Mouse (Mus musculus) CH12.LX (cell line): ENCODE data around the gene Atp2b2. TPM values are rescaled to one million over a fixed set of nuclear protein-coding genes. Genes with fewer than 3 reads are reported as not detected.

ENCODE experiments used
- DNase-seq: peaks from one replicate; pipeline ENCODE4 v3.0.0-alpha.2; 2013; ENCODE audit errors: extremely low read depth
- H3K27ac ChIP-seq: 2 replicates; pipeline ENCODE4 v1.5.1; 2012; ENCODE audit warnings: low read depth, mild to moderate bottlenecking, control low read depth, moderate library complexity; ENCODE audit not compliant: insufficient read depth
- H3K27me3 ChIP-seq: replicated peaks from 2 replicates; pipeline ENCODE3; 2012; ENCODE audit warnings: inconsistent platforms
- H3K36me3 ChIP-seq, 2 experiments: replicated peaks in 1 of 2; 2 replicates each; pipeline versions ENCODE3 to v1.6.1; 2012; ENCODE audit warnings: inconsistent platforms in 1 of 2, low read length in 1 of 2, mild to moderate bottlenecking in 1 of 2, mixed read lengths in 1 of 2, moderate library complexity in 1 of 2; ENCODE audit not compliant: control insufficient read depth in 1 of 2, insufficient read depth in 1 of 2
- H3K4me1 ChIP-seq, 2 experiments: 2 replicates each; pipeline ENCODE4 v1.6.1; 2012; ENCODE audit warnings: inconsistent platforms in 1 of 2, moderate library complexity in 1 of 2; ENCODE audit not compliant: insufficient read depth in 2 of 2, control insufficient read depth in 1 of 2
- H3K4me2 ChIP-seq: 2 replicates; pipeline ENCODE4 v1.6.1; 2012; ENCODE audit warnings: low read depth, mild to moderate bottlenecking, control low read depth; ENCODE audit not compliant: poor library complexity, insufficient read depth, severe bottlenecking
- H3K4me3 ChIP-seq, 3 experiments: fragments of 150-350 bp in 1 of 3; sonication (generic) in 1 of 3; replicated peaks in 1 of 3; 2 replicates each; pipeline versions ENCODE3 to v1.5.1; 2011 to 2012; ENCODE audit warnings: low read depth in 2 of 3, low read length in 2 of 3, mild to moderate bottlenecking in 2 of 3, moderate library complexity in 2 of 3, control low read depth in 1 of 3, improper control_type of control experiment in 1 of 3, inconsistent platforms in 1 of 3, mixed read lengths in 1 of 3; ENCODE audit not compliant: poor library complexity in 1 of 3
- H3K79me2 ChIP-seq: replicated peaks from 2 replicates; pipeline ENCODE4 v1.6.1; 2012; ENCODE audit warnings: mild to moderate bottlenecking, moderate library complexity; ENCODE audit not compliant: control insufficient read depth, poor library complexity, insufficient read depth, severe bottlenecking; ENCODE audit errors: extremely low read depth
- H3K9ac ChIP-seq: 2 replicates; pipeline ENCODE4 v1.6.1; 2012; ENCODE audit warnings: low read depth, mild to moderate bottlenecking, control low read depth, moderate library complexity; ENCODE audit not compliant: insufficient read depth
- H3K9me3 ChIP-seq: replicated peaks from 2 replicates; pipeline ENCODE3; 2012; ENCODE audit warnings: low read length, inconsistent platforms, mixed read lengths
- CHD1 ChIP-seq: IDR thresholded peaks from 2 replicates; pipeline ENCODE4 v1.6.1; 2012; ENCODE audit warnings: low read depth, low read length, improper control_type of control experiment, inconsistent platforms
- CHD2 ChIP-seq: IDR thresholded peaks from 2 replicates; pipeline ENCODE4 v1.6.1; 2011; ENCODE audit warnings: low read length, improper control_type of control experiment
- CTCF ChIP-seq, 2 experiments: IDR thresholded peaks in 1 of 2; conservative IDR thresholded peaks in 1 of 2; 2 replicates each; pipeline ENCODE4 v1.5.1; 2011 to 2012; ENCODE audit warnings: low read depth in 2 of 2, low read length in 2 of 2, improper control_type of control experiment in 1 of 2, inconsistent platforms in 1 of 2, mild to moderate bottlenecking in 1 of 2, moderate library complexity in 1 of 2
- EP300 ChIP-seq: IDR thresholded peaks from 2 replicates; pipeline ENCODE4 v1.6.1; 2011; ENCODE audit warnings: low read length, improper control_type of control experiment
- ETS1 ChIP-seq: conservative IDR thresholded peaks from 2 replicates; pipeline ENCODE4 v1.6.1; 2012; ENCODE audit warnings: low read depth, mild to moderate bottlenecking, inconsistent platforms, low read length, improper control_type of control experiment, moderate library complexity
- GABPA ChIP-seq: IDR thresholded peaks from 2 replicates; pipeline ENCODE4 v1.6.1; 2012; ENCODE audit warnings: low read depth, low read length, improper control_type of control experiment, inconsistent platforms; ENCODE audit not compliant: insufficient replicate concordance
- JUN ChIP-seq: IDR thresholded peaks from 2 replicates; pipeline ENCODE4 v1.6.1; 2011; ENCODE audit warnings: low read depth, mild to moderate bottlenecking, low read length, improper control_type of control experiment, moderate library complexity; ENCODE audit not compliant: insufficient read depth
- MAFK ChIP-seq: IDR thresholded peaks from 2 replicates; pipeline ENCODE4 v1.6.1; 2011; ENCODE audit warnings: low read length, improper control_type of control experiment; ENCODE audit not compliant: insufficient replicate concordance
- MAZ ChIP-seq: IDR thresholded peaks from 2 replicates; pipeline ENCODE4 v1.6.1; 2012; ENCODE audit warnings: low read depth, mild to moderate bottlenecking, inconsistent platforms, low read length, improper control_type of control experiment, moderate library complexity
- MEF2A ChIP-seq: IDR thresholded peaks from 2 replicates; pipeline ENCODE4 v1.6.1; 2014; ENCODE audit warnings: low read depth, mild to moderate bottlenecking, inconsistent platforms, low read length, improper control_type of control experiment, borderline replicate concordance
- MYC ChIP-seq: IDR thresholded peaks from 2 replicates; pipeline ENCODE4 v1.6.1; 2011; ENCODE audit warnings: low read depth, mild to moderate bottlenecking, improper control_type of control experiment, low read length
- NELFE ChIP-seq: IDR thresholded peaks from 2 replicates; pipeline ENCODE4 v1.6.1; 2011; ENCODE audit warnings: low read depth, low read length, improper control_type of control experiment
- NRF1 ChIP-seq: IDR thresholded peaks from 2 replicates; pipeline ENCODE4 v1.6.1; 2014; ENCODE audit warnings: low read depth, mild to moderate bottlenecking, inconsistent platforms, low read length, improper control_type of control experiment, moderate library complexity
- POLR2A ChIP-seq: IDR thresholded peaks from 2 replicates; pipeline ENCODE4 v1.6.1; 2011; ENCODE audit warnings: low read depth, mild to moderate bottlenecking, improper control_type of control experiment, low read length
- RAD21 ChIP-seq: IDR thresholded peaks from 2 replicates; pipeline ENCODE4 v1.6.1; 2011; ENCODE audit warnings: low read depth, mild to moderate bottlenecking, low read length, improper control_type of control experiment, moderate library complexity
- RCOR1 ChIP-seq: conservative IDR thresholded peaks from 2 replicates; pipeline ENCODE4 v1.6.1; 2012; ENCODE audit warnings: low read depth, mild to moderate bottlenecking, inconsistent platforms, low read length, improper control_type of control experiment
- SMC3 ChIP-seq: IDR thresholded peaks from 2 replicates; pipeline ENCODE4 v1.6.1; 2011; ENCODE audit warnings: low read depth, low read length, improper control_type of control experiment
- TBP ChIP-seq: conservative IDR thresholded peaks from 2 replicates; pipeline ENCODE4 v1.6.1; 2011; ENCODE audit warnings: low read depth, low read length, improper control_type of control experiment
- UBTF ChIP-seq: IDR thresholded peaks from 2 replicates; pipeline ENCODE4 v1.6.1; 2012; ENCODE audit warnings: low read depth, mild to moderate bottlenecking, inconsistent platforms, low read length, improper control_type of control experiment, moderate library complexity
- ZC3H11A ChIP-seq: IDR thresholded peaks from 2 replicates; pipeline ENCODE4 v1.6.1; 2012; ENCODE audit warnings: low read depth, mild to moderate bottlenecking, inconsistent platforms, low read length, improper control_type of control experiment
- ZMIZ1 ChIP-seq: IDR thresholded peaks from 2 replicates; pipeline ENCODE4 v1.6.1; 2012; ENCODE audit warnings: low read depth, mild to moderate bottlenecking, inconsistent platforms, low read length, improper control_type of control experiment
- dilution Hi-C: fragments of 300-500 bp; cut with MboI; formaldehyde crosslinking; loops from 2 replicates; pipeline ENCODE4 v1.14.3; 2020; ENCODE audit warnings: low sequenced_read_pairs; ENCODE audit not compliant: extremely low pct_unique_long_range_greater_than_20kb, extremely low pct_ligation_motif_present
- in situ Hi-C: fragments of 300-500 bp; cut with MboI; formaldehyde crosslinking; loops from 3 replicates; pipeline ENCODE4 v1.14.3; 2019; ENCODE audit warnings: low sequenced_read_pairs, low pct_ligation_motif_present, low pct_unique_long_range_greater_than_20kb, mixed read lengths
- polyA plus RNA-seq: library from polyadenylated mRNA; unstranded; fragments of >175 nt; gene quantifications from 2 replicates; pipeline ENCODE4 v1.2.1, GENCODE M21; 2012; ENCODE audit warnings: low read depth; ENCODE audit not compliant: insufficient read length
- total RNA-seq, 2 experiments: library from RNA; depleted of rRNA; stranded (reverse); fragments of 300-350 nt in 1 of 2; fragments of >200 nt in 1 of 2; gene quantifications; 2 replicates each; pipeline ENCODE4 v1.2.3; 2012 to 2014

The Atp2b2 gene
- total and polyA plus RNA-seq, 3 experiments, result not detected

- H3K79me2 ChIP-seq, result no peaks in the 10 kb centered on the region
- no peak overlapping the region for H3K4me2 ChIP-seq
- H3K9ac ChIP-seq, result no peak overlapping the region
- H3K27me3 ChIP-seq, result peaks cover 58% of the 10 kb centered on the region
- no peak for DNase-seq
- H3K36me3 ChIP-seq, result no peaks in the 10 kb centered on the region
- in situ Hi-C loops, result no loop called here
- H3K4me3 ChIP-seq, result no peak overlapping the region
- no peak overlapping the region for H3K27ac ChIP-seq
- H3K9me3 ChIP-seq, result no peaks in the 10 kb centered on the region
- H3K4me1 ChIP-seq, result peaks cover 0 to 22% of the 10 kb centered on the region in 2 experiments; a peak in 2 of 4 replicates
- dilution Hi-C loops, result no loop called here
- TF ChIP-seq NELFE, result no peak
- TF ChIP-seq MAZ, result no peak
- TF ChIP-seq GABPA, result no peak
- no peak for TF ChIP-seq POLR2A
- no peak for TF ChIP-seq UBTF
- TF ChIP-seq TBP, result no peak
- TF ChIP-seq MAFK, result no peak
- TF ChIP-seq NRF1, result no peak
- no peak for TF ChIP-seq CHD1
- TF ChIP-seq SMC3, result no peak
- no peak for TF ChIP-seq MYC
- TF ChIP-seq ZC3H11A, result no peak
- no peak for TF ChIP-seq RAD21
- TF ChIP-seq CTCF (conservative IDR thresholded peaks at IDR 0.05 in 1 of 2, IDR thresholded peaks at IDR 0.05 in 1 of 2; ENCODE audit: low read depth in 2 of 2, low read length in 2 of 2), result no peak
- TF ChIP-seq ZMIZ1, result no peak
- no peak for TF ChIP-seq MEF2A
- no peak for TF ChIP-seq RCOR1
- TF ChIP-seq, all 38 proteins: peak for 0
These were observed 241.2 kb downstream of the Atp2b2 start for GRCm38 (mm10) chr6:113801233-113801632.

DNA sequence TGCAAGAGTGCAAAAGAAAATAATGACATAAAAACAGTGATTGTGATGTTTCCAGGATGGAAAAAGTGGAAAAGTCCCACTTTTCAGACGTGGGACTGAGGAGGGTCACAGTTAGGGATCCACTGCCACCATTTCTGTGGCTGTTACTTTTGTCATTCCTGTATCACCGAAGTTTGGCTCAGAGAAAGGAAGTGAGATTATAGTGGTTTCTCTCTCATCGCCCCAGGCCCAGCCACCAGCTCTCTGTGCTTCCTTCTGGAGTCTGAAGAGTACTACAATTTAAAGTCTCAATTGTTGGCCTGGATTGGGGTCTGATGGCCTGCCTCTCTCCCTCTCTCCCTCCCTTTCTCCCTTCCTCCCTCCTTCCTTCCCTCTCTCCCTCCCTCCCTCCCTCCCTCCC, 242.5 kb downstream of the Atp2b2 start:
- Histone ChIP-seq H3K27me3 (peaks cover 62% of the 10 kb centered on the region), H3K4me2 (no peak overlapping the region), H3K36me3 (no peaks in the 10 kb centered on the region), H3K4me1 (peaks cover 0 to 22% of the 10 kb centered on the region in 2 experiments; a peak in 2 of 4 replicates), H3K4me3 (no peak overlapping the region), H3K9me3 (no peaks in the 10 kb centered on the region), H3K9ac (no peak overlapping the region), H3K27ac (no peak overlapping the region), H3K79me2 (no peaks in the 10 kb centered on the region)
- peak; percentile 27 for DNase-seq
- in situ Hi-C loops (no loop called here), dilution Hi-C loops (no loop called here)
- TF ChIP-seq MAFK (no peak), JUN (no peak), CHD2 (no peak), SMC3 (no peak), EP300 (peak; percentile 45), ZMIZ1 (no peak), ETS1 (no peak)
